ENCODE assay signal across 14 mouse cellular contexts in genomic region chr9:100431355-100431754, GRCm38 (mm10).
"Had no signal": no experiment of that assay in that cellular context is flagged by ENCODE, and none has a peak within 500 bp of the region (broad histone marks: within the 10 kb centered on the region; RNA-seq: fewer than 3 reads in every experiment).

No protein-coding gene starts in this region.

- H3K4me2 ChIP-seq: intestine, embryonic 15.5 days; liver, embryonic 13.5 days; midbrain, embryonic 11.5 days had no signal

- DNase-seq: kidney, adult 11 months; kidney, adult 8-10 months; kidney, postnatal 14 days; liver, embryonic 13.5 days; lung, adult 2 months; lung, postnatal 14 days; lung, postnatal 4 days; midbrain, embryonic 14.5 days; thymus, adult 18-20 months; thymus, postnatal 14 days; thymus, postnatal 4 days had no signal

- ATAC-seq: intestine, embryonic 15.5 days had no signal

- H3K27me3 ChIP-seq: intestine, embryonic 15.5 days; liver, embryonic 13.5 days had no signal

- H3K36me3 ChIP-seq: intestine, embryonic 15.5 days; liver, embryonic 13.5 days had no signal

- H3K4me1 ChIP-seq: intestine, embryonic 15.5 days; liver, embryonic 13.5 days had no signal

- H3K27ac ChIP-seq: intestine, embryonic 15.5 days; liver, embryonic 13.5 days; stomach, postnatal 0 days had no signal

- H3K4me3 ChIP-seq: intestine, embryonic 15.5 days; liver, embryonic 13.5 days had no signal

- H3K9me3 ChIP-seq: intestine, embryonic 15.5 days; liver, embryonic 13.5 days had no signal

- H3K9ac ChIP-seq: intestine, embryonic 15.5 days; liver, embryonic 13.5 days had no signal
